In the genomic region with DNA sequence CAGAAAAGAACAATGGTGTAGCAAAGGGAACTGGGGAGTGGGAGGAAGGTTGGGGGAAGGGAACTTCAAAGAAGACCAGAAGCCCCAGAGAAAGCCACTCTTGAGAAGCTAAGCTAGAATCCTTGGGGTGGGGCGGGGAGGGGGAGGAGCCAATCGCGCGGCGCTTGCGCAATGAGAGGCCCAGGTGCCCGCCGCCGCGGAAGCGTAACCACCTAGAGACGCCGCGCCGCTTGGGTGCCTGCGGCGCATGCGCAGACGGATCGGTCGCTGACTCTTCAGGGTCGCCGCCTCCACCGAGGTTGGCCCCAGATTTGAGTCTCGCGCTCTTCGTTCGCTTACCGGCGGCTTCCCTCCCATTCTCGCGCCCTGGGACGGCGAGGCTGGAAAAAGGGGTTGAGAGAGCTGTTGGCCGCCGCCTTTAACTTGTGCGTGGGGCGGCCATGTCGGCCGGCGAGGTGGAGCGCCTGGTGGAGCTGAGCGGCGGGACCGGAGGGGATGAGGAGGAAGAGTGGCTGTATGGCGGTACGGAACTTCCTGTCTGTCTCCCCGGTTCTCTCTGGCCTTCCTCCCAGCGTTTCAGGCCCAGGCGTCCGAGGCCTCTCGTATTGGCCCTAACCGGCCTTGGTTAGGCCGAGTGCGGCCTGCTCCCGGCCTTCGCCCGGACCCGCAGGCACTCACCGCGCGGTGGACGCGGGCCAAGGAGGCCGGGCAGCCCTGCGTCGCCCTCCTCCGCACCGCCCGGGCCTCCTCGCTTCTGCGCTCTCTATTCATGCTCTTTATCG, we compare ENCODE assay signal across 8 mouse cellular contexts. TPM values are rescaled to one million over a fixed set of nuclear protein-coding genes. Genes with fewer than 3 reads are reported as not detected.
DNase-seq lines count a peak whose midpoint lies in the region; ATAC-seq and TF ChIP-seq lines count a peak whose summit lies in the region.

A gene (plus strand): TSS at position 210 of the 782 bp plus-strand sequence.

- peaks cover 59% of the 10 kb centered on the region for H3K79me2 ChIP-seq in C2C12 (ENCODE audit: control insufficient read depth, insufficient read depth)

- H3K4me3 ChIP-seq in C2C12 (ENCODE audit: insufficient read depth, poor library complexity, severe bottlenecking) = peak within 1 kb of the TSS; percentile 75
- peak within 1 kb of the TSS; percentile 97 for H3K4me3 ChIP-seq in erythroblast, embryonic 14.5 days (replicated peaks)
- peak within 1 kb of the TSS; percentile 98 for H3K4me3 ChIP-seq in heart, embryonic 12.5 days
- H3K4me3 ChIP-seq in kidney, postnatal 0 days (replicated peaks; ENCODE audit: low read depth, low read length) = peak within 1 kb of the TSS; percentile 67
- peak within 1 kb of the TSS; percentile 91 for H3K4me3 ChIP-seq in liver, embryonic 11.5 days (ENCODE audit: low read depth, low read length)
- H3K4me3 ChIP-seq in stomach, embryonic 14.5 days (ENCODE audit: low read depth, low read length) = peak within 1 kb of the TSS; percentile 86

- peak; percentile 90 for ATAC-seq in heart, embryonic 12.5 days (ENCODE audit: insufficient number of reproducible peaks, low FRiP score)
- ATAC-seq in kidney, postnatal 0 days (replicated peaks; ENCODE audit: low FRiP score, low read depth) = peak; percentile 86
- ATAC-seq in liver, embryonic 11.5 days (replicated peaks; ENCODE audit: low FRiP score) = peak; percentile 82
- peak; percentile 89 for ATAC-seq in stomach, embryonic 14.5 days (ENCODE audit: insufficient number of reproducible peaks, insufficient read depth, low FRiP score, low read depth)

- H3K27me3 ChIP-seq in C2C12 (ENCODE audit: control insufficient read depth, insufficient read depth, insufficient read length) = no peaks in the 10 kb centered on the region
- no peaks in the 10 kb centered on the region for H3K27me3 ChIP-seq in erythroblast, embryonic 14.5 days (ENCODE audit: control insufficient read depth)
- H3K27me3 ChIP-seq in heart, embryonic 12.5 days (replicated peaks) = no peaks in the 10 kb centered on the region
- no peaks in the 10 kb centered on the region for H3K27me3 ChIP-seq in kidney, postnatal 0 days (ENCODE audit: insufficient read depth, low read length)
- no peaks in the 10 kb centered on the region for H3K27me3 ChIP-seq in liver, embryonic 11.5 days (replicated peaks; ENCODE audit: control insufficient read depth, insufficient read depth, low read length)
- H3K27me3 ChIP-seq in stomach, embryonic 14.5 days (ENCODE audit: control insufficient read depth, insufficient read depth, low read length) = no peaks in the 10 kb centered on the region

- H3K4me2 ChIP-seq in heart, embryonic 12.5 days = peak within 1 kb of the TSS; percentile 74
- H3K4me2 ChIP-seq in kidney, postnatal 0 days (ENCODE audit: low read length) = peak within 1 kb of the TSS; percentile 78
- peak within 1 kb of the TSS; percentile 64 for H3K4me2 ChIP-seq in liver, embryonic 11.5 days
- H3K4me2 ChIP-seq in stomach, embryonic 14.5 days (replicated peaks; ENCODE audit: low read depth, low read length) = peak within 1 kb of the TSS; percentile 57

- H3K9ac ChIP-seq in heart, embryonic 12.5 days = peak within 1 kb of the TSS; percentile 97
- peak within 1 kb of the TSS; percentile 85 for H3K9ac ChIP-seq in kidney, postnatal 0 days (ENCODE audit: low read depth, low read length)
- H3K9ac ChIP-seq in liver, embryonic 11.5 days (ENCODE audit: low read depth, low read length) = peak within 1 kb of the TSS; percentile 96
- peak within 1 kb of the TSS; percentile 90 for H3K9ac ChIP-seq in stomach, embryonic 14.5 days (replicated peaks; ENCODE audit: low read depth, low read length)

- H3K9me3 ChIP-seq in erythroblast, embryonic 14.5 days (ENCODE audit: control insufficient read depth, low read length) = no peaks in the 10 kb centered on the region
- H3K9me3 ChIP-seq in heart, embryonic 12.5 days (replicated peaks) = no peaks in the 10 kb centered on the region
- no peaks in the 10 kb centered on the region for H3K9me3 ChIP-seq in kidney, postnatal 0 days (replicated peaks; ENCODE audit: low read length)
- H3K9me3 ChIP-seq in liver, embryonic 11.5 days (ENCODE audit: control insufficient read depth, low read length) = no peaks in the 10 kb centered on the region
- H3K9me3 ChIP-seq in stomach, embryonic 14.5 days (ENCODE audit: control insufficient read depth, low read depth, low read length) = no peaks in the 10 kb centered on the region

- H3K4me1 ChIP-seq in erythroblast, embryonic 14.5 days (ENCODE audit: control insufficient read depth) = peaks cover 45% of the 10 kb centered on the region
- H3K4me1 ChIP-seq in heart, embryonic 12.5 days (replicated peaks) = peaks cover 26% of the 10 kb centered on the region
- H3K4me1 ChIP-seq in kidney, postnatal 0 days (replicated peaks; ENCODE audit: insufficient read depth, low read length) = 0 out of 2 replicates have a peak, but pooled peaks cover under 1% of the 10 kb centered on the region
- peaks cover 10% of the 10 kb centered on the region for H3K4me1 ChIP-seq in liver, embryonic 11.5 days (replicated peaks; ENCODE audit: control insufficient read depth, insufficient read depth, low read length)
- peaks cover 26% of the 10 kb centered on the region for H3K4me1 ChIP-seq in stomach, embryonic 14.5 days (ENCODE audit: control insufficient read depth, insufficient read depth, low read length)

- WGBS in heart, embryonic 12.5 days = under 1% methylated on average over 59 of the region's 73 CpGs
- under 1% methylated on average over 59 of the region's 73 CpGs for WGBS in kidney, postnatal 0 days
- under 1% methylated on average over 69 of the region's 73 CpGs for WGBS in liver, embryonic 11.5 days
- WGBS in stomach, embryonic 14.5 days = under 1% methylated on average over 57 of the region's 73 CpGs

- peak; percentile 58; the same call in 1 of the 2 replicates for TF ChIP-seq POLR2A in brain, embryonic 14.5 days (IDR thresholded peaks at IDR 0.05; ENCODE audit: borderline replicate concordance, extremely low read depth, insufficient read depth, insufficient read length, poor library complexity, severe bottlenecking)

- DNase-seq in brain, embryonic 14.5 days (ENCODE audit: low read depth) = peak; percentile 98
- peak; percentile 96 for DNase-seq in kidney, postnatal 0 days (ENCODE audit: low spot score)
- peak; percentile 96 for DNase-seq in liver, embryonic 11.5 days (ENCODE audit: low spot score)
- DNase-seq in naive thymus-derived CD4-positive, alpha-beta T cell, adult 2 months (ENCODE audit: low read depth) = peak; percentile 98

- peak within 1 kb of the TSS; percentile 97 for H3ac ChIP-seq in C2C12 (ENCODE audit: control insufficient read depth, insufficient read length, low read depth)

- H3K36me3 ChIP-seq in C2C12 (ENCODE audit: control insufficient read depth, insufficient read depth) = peaks cover 16% of the 10 kb centered on the region
- H3K36me3 ChIP-seq in erythroblast, embryonic 14.5 days (ENCODE audit: control insufficient read depth) = peaks cover 32% of the 10 kb centered on the region
- H3K36me3 ChIP-seq in heart, embryonic 12.5 days = peaks cover 14% of the 10 kb centered on the region
- no peaks in the 10 kb centered on the region for H3K36me3 ChIP-seq in kidney, postnatal 0 days (ENCODE audit: insufficient read depth, low read length)
- no peaks in the 10 kb centered on the region for H3K36me3 ChIP-seq in liver, embryonic 11.5 days (ENCODE audit: control insufficient read depth, insufficient read depth, low read length)
- peaks cover 3% of the 10 kb centered on the region; the same call in 1 of the 2 replicates for H3K36me3 ChIP-seq in stomach, embryonic 14.5 days (ENCODE audit: control insufficient read depth, insufficient read depth, low read length)

- TF ChIP-seq CTCF in C2C12 (IDR thresholded peaks at IDR 0.05; ENCODE audit: control insufficient read depth, insufficient read depth, insufficient read length) = no peak
- TF ChIP-seq CTCF in brain, embryonic 14.5 days (IDR thresholded peaks at IDR 0.05; ENCODE audit: borderline replicate concordance, extremely low read depth, insufficient read depth, insufficient read length) = no peak
- TF ChIP-seq CTCF in kidney, postnatal 0 days (IDR thresholded peaks at IDR 0.05; ENCODE audit: low read depth) = no peak

- peak within 1 kb of the TSS; percentile 92 for H3K27ac ChIP-seq in heart, embryonic 12.5 days (ENCODE audit: poor library complexity, severe bottlenecking)
- H3K27ac ChIP-seq in kidney, postnatal 0 days = peak within 1 kb of the TSS; percentile 89
- H3K27ac ChIP-seq in liver, embryonic 11.5 days (ENCODE audit: low read depth, low read length) = peak within 1 kb of the TSS; percentile 92
- peak within 1 kb of the TSS; percentile 95 for H3K27ac ChIP-seq in stomach, embryonic 14.5 days (ENCODE audit: low read length)

- peaks cover 41% of the 10 kb centered on the region for H3K79me3 ChIP-seq in C2C12 (ENCODE audit: low read depth)

TF ChIP-seq in C2C12, 6 proteins besides CTCF, POLR2A, EP300 and RAD21:
- TF ChIP-seq MYOG (IDR thresholded peaks at IDR 0.05; ENCODE audit: control insufficient read depth, extremely low read depth, insufficient read length) = no peak
- TF ChIP-seq MYOD1 (IDR thresholded peaks at IDR 0.05; ENCODE audit: control insufficient read depth, insufficient read length, low read depth) = no peak
- TF ChIP-seq USF1 (IDR thresholded peaks at IDR 0.05; ENCODE audit: low read depth) = no peak
- TF ChIP-seq MAX (IDR thresholded peaks at IDR 0.05) = no peak
- TF ChIP-seq CEBPB (IDR thresholded peaks at IDR 0.05; ENCODE audit: low read depth) = peak; percentile 87
- TF ChIP-seq FOSL1 (IDR thresholded peaks at IDR 0.05; ENCODE audit: insufficient read depth, low read length, poor library complexity, severe bottlenecking) = no peak

RNA-seq across cellular contexts. Expression of the gene that starts here (rescaled TPM):
- polyA plus RNA-seq in C2C12 (2012; fragmentation: generic; extraction: Trizol) = 37.9 TPM
- 64.5 and 76.1 TPM in 2 replicates for polyA plus RNA-seq in brain, embryonic 14.5 days (2012; rRNA removed)
- 6.2 and 7.3 TPM in 2 replicates for polyA plus RNA-seq in erythroblast, embryonic 14.5 days (2012)
- polyA plus RNA-seq in heart, embryonic 12.5 days (2016; fragmentation: Nextera tagmentation; extraction: Ambion mirVana) = 84.8 and 86.4 TPM in 2 replicates
- 63.4 and 68.3 TPM in 2 replicates for polyA plus RNA-seq in kidney, postnatal 0 days (2015; fragmentation: Nextera tagmentation; extraction: Ambion mirVana)
- 83.8 and 88.7 TPM in 2 replicates for polyA plus RNA-seq in liver, embryonic 11.5 days (2014; fragmentation: Nextera tagmentation; extraction: Ambion mirVana)
- 88.6 and 89.0 TPM in 2 replicates for polyA plus RNA-seq in stomach, embryonic 14.5 days (2014; fragmentation: Nextera tagmentation; extraction: Ambion mirVana)

Comparison
In these comparisons a context has a peak if more than half of its experiments do, and no peak if none do; other contexts are left out.
1. Peak in every context shown above with its lines: DNase-seq, ATAC-seq, H3K4me3 ChIP-seq and H3K27ac ChIP-seq.